Mouse (Mus musculus): ENCODE results near the gene Smurf1. TPM values are rescaled to one million over a fixed set of nuclear protein-coding genes. Genes with fewer than 3 reads are reported as not detected.

Gene Smurf1
- total RNA-seq, 2 experiments from 2014 or later: 15.7 to 20.2 TPM

GRCm38 (mm10) chr5:144913923-144914322 is 51.7 kb downstream of the Smurf1 start:
- DNase-seq: no peak

- no peak for DNase-seq
Measured at GRCm38 (mm10) chr5:144913361-144913760, 52.3 kb downstream of the Smurf1 start.

DNA sequence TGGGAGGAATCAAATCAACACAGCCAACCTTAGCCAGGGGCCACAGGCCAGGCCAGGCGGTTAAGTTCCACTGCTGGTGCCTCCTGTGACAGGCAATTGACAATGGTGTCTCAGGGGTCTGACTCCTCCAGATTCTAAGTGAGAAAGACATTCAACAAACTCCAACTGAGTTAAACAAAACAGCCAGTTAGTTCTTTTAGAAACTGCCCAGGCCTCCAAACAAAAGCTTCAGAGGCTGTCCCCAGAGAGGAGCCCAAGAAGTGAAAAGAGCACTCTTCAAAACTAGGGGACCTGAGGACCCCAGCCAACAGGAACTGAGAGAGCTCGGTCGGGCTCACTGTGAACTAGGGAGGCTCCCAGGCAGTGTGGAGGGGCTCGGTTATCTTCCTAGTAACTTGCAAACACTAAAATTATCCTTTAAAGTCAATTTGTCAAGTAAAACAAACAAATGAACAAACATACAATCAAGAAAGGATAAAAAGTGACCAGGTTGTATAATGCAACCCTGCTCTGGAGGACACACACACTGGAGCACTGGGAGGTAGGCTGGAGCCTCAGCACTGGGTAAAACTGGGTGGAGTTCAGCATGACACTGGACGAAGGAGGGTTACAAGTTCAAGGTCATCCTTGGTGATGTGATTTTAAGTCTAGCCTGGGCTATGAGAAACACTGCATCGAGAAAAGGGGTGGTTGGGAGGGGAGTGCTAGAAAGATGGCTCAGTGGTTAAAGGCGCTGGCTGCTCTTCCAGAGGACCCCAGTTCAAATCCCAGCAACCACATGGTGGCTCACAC is 52.9 kb downstream of the Smurf1 start:
- no peak for DNase-seq

GRCm38 (mm10) chr5:144909521-144909920 is 56.1 kb downstream of the Smurf1 start:
- DNase-seq: no peak

GRCm38 (mm10) chr5:144907591-144907990 is 58.1 kb downstream of the Smurf1 start:
- no peak for DNase-seq

DNA sequence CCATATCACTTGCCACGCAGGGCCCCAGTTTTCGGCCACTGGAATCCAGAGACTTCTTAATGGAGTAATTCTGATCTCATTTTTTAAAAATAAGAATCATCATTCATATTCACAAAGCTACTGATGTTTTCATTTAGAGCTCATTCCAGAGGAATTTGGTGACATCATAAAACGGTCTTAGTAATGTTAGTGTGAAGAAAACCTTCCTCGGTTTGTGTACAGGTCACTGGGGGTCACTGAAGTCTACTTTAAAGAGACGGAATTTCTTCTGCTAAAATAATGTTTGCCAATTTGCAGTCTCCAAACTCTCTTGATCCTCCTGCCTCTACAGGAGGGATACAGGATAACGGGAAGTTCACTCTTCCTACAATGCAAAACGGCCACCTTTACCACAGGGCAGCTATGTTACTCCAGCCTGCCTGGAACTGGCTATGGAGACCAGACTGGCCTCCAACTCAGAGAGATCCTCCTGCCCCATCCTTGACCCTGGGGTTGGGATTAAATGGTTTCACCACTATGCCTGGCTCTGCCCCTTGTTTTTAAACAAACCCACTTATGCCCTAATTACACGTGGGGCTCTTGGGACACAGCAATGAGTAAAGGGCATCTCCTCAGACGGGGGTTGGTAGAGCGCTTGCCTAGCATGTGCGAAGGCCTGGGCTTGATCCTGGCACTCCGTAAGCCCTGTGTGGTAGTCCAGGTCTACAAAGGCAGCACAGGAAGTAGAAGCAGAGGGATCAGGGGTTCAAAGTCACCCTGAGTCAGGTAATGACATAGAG is 61.1 kb downstream of the Smurf1 start:
- no peak for DNase-seq

DNA sequence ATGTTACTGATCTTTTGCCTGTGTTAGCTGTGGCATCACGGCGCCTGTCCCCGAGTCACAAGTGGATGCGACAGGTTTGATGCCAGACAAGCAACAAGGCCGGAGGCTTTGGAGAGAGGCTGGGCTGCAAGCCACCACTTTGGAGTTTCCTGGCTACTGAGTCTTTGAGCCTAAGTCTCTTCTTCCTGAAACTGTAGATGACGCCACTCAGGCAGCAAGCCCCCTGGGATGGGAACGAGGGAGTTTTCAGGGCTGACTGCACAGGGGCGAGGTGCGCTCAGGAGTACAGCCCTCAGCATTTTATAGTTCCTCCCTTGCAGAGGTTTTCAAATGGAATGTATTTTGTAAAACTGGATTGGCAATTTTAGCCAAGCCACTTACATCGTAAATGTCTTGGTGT is 63.9 kb downstream of the Smurf1 start:
- peak; percentile 41 for DNase-seq

- no peak for DNase-seq
Measured at GRCm38 (mm10) chr5:144901035-144901434, 64.6 kb downstream of the Smurf1 start.

- DNase-seq: no peak
Measured at GRCm38 (mm10) chr5:144898448-144899052, 67.1 kb downstream of the Smurf1 start.

DNA sequence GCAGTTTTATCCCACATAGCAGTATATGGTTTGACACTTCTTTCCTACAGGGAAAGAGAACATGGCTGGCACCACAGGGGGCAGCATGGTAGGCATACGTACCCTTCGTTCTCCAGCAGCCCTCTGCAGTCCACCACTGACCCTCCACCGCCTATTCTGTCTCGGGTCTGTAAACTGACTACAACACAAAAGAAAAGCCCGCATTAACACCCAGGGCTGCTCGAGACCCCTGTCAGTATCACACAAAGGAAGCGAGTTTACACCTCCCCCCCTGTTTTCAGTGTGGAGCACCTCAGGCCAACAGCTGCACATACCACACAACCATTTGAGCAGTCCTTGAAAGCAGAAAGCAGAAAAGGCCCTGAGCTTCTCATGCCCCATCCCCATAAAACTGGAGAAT is 67.8 kb downstream of the Smurf1 start:
- no peak for DNase-seq

DNA sequence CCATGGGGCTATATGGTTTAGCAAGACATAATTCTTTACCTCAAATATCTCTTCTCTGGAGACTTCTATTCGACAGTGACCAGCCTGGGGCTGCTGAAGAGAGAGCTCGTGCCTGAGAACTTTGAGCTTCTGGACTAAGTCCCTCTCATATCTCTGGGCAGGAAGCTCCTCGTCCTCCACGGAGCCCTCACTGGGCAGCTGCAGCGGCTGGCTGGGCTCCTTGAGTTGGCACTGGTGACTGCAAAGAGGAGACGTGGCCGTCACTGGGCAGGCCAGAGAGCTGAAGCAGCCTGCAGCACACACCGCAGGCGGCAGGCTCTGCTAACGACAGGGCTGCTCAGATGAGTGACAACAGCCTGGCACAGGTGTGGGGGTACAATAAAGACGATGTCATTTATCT is 74.4 kb downstream of the Smurf1 start:
- peak; percentile 70 for DNase-seq

GRCm38 (mm10) chr5:144885968-144886650 is 79.5 kb downstream of the Smurf1 start:
- DNase-seq: no peak

- DNase-seq: no peak
Measured at GRCm38 (mm10) chr5:144884629-144885217, 80.9 kb downstream of the Smurf1 start.

DNA sequence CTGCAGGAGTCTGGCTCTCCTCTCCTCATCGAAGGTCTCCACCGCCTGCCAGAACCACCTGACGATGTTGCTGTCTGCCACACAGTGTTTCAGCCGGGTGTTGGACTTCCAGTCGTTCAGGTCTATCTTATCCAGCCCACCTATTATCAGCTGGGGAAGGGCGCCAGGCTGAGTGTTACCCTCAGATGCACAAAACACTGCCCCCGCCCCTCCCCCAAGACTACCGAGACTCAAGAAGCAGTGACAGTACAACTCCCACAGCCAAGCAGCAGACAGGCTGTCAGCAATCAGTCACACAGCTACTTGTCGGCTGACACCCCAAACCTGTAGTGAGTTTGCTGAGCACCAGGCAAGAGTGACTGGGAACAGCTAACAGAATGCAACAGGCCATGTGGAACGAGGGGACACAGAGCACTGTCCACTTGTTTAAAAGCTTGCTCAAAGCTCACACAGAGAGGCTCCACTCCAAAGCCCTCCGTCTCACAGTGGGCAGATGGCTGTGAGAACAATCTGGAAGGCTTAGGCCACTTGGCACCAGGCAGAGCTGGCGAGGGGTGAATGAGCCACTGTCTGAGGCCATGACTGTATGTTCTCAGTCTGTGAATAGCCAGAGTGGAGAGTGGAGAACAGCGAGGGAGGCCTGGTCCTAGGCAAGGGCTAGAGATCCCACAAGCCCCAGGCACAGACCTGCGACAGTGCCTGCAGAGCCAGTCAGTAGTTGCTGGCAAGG is 83.8 kb downstream of the Smurf1 start:
- DNase-seq: no peak

DNA sequence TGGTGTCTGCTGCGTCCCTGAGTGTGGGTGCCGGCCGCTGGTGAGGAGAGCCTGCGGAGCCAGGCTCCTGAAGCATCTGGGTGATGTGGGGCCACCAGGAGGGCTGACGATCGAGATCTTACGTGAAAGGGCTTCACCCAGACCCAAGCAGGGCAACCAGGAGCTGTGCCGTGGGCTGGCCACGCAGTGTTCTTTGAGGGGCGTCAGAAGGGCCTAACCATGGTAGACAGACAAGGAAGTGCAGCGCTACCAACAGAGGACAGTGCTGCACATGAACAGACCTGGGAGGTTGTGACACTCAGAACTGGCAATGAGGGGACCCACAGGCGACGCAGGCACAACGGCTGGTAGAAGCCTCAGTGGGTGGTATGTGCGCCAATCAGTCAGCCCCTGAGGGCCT is 88.6 kb downstream of the Smurf1 start:
- DNase-seq: no peak

- peak; percentile 80 for DNase-seq
Measured at GRCm38 (mm10) chr5:144875892-144876291, 89.8 kb downstream of the Smurf1 start.

DNA sequence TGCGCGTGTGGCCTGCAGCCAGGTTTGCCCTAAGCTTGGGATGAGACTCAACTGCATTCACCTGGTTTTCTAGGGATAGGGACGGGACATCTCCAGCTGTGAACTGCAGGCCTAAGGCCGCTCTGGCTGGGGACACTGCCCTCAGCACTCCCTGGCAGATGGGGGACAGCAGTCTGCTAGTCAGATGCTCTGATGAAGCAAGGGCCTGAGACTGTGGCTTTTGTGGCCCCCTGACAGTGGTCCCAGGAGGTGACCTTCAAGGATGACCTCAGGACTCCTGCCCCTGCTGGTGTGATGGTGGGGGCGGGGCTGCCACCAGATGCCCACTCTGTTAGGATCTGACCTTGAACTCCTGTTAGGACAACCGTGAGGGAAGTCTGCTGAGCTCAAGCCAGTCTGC is 90.4 kb downstream of the Smurf1 start:
- no peak for DNase-seq

DNA sequence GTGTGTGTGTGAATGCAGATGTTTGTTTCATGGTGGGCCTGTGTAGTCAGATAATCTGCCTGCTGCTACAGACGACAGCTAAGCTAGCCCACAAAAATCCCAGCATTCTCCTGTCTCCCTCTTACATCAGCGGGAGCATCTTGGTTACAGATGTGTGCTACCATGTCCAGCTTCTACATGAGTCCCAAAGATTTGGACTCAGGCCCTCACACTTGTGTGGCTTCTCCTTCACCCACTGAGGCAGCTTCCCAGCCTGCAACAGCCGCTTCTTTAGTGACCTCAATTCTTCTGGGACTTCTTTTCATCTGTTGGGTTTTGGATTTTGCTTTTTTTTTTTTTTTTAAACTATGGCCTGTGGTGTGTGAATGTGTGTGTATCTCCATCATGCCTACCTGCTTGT is 92.8 kb downstream of the Smurf1 start:
- DNase-seq: no peak

GRCm38 (mm10) chr5:144872326-144872725 is 93.3 kb downstream of the Smurf1 start:
- no peak for DNase-seq

DNA sequence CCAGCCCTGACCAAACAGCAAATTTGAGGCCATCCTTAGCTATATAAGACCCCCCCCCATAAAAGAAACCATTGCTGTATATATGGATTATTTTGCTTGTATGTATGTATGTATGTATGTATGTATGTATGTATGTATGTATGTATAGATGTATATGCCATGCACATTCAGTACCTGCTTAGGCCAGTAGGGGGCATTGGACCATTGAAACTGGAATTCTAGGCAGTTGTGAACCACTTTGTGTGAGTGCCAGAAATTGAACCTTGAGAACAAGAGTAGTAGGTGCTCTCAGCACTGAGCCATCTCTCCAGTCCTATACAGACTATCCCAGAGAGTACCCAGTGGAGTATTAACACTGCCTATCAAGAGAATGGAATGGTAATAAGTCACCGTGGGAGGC is 93.9 kb downstream of the Smurf1 start:
- no peak for DNase-seq

DNA sequence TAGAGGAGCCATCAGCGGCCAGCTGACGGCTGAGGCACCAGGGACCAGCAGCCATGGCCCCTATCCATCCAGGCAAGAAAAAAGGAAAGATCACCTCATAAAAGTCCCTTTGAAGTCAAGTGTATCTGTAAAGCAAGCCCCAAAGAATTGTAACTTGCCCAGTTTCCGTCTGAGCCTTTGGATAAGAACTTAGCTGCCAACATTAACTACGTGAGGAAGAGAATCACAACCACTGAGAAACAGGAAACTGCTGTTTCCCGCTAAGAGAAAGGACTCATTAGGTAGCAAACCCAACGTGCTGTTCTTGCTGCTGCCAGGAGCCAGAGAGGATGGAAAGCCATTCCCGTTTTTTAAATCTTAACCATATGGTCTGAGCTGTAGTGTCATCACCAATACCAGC is 94.9 kb downstream of the Smurf1 start:
- no peak for DNase-seq

DNA sequence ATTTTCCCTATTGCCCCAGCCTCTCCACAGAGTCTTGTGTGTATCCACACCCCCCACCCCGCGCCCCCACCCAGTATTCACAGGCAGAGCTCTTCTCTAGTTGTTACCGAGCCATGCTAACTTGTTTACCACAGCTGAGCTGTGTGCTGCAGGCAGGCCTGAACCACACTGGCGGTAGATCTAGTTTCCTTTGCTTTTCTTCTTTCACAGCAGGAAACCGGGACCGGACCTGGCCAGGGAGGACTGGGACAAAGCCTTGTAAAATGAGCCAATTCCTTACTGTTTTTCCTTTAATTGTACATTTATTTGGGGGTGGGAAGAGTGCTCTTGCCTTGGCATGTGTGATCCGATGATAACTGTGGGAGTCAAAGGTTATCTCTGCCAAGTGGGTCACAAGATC is 96.2 kb downstream of the Smurf1 start:
- no peak for DNase-seq

Data from gastrocnemius, postnatal 10 days (tissue).